Mouse (Mus musculus) midbrain, embryonic 11.5 days (tissue): ENCODE results near the gene Ap2m1. TPM values are rescaled to one million over a fixed set of nuclear protein-coding genes. Genes with fewer than 3 reads are reported as not detected.

Experiments used
- ATAC-seq: fragments of 200-750 bp; cut with Nextera tagmentation; 2 replicates; pipeline ENCODE4 v1.8.0; 2017; ENCODE audit warnings: moderate TSS enrichment, moderate library complexity; ENCODE audit not compliant: low FRiP score
- DNase-seq: peaks from one replicate; pipeline ENCODE4 v3.0.0; 2015; ENCODE audit warnings: low spot score; ENCODE audit errors: missing footprints
- H3K27ac ChIP-seq: fragments of 300-500 bp; sonication (generic); 2 replicates; pipeline ENCODE4 v1.5.1; 2014; ENCODE audit warnings: low read depth, low read length
- H3K27me3 ChIP-seq: fragments of 300-500 bp; sonication (generic); 2 replicates; pipeline ENCODE4 v1.6.1; 2014; ENCODE audit warnings: mild to moderate bottlenecking, low read length, moderate library complexity, mixed read lengths; ENCODE audit not compliant: control insufficient read depth, insufficient read depth
- H3K36me3 ChIP-seq: fragments of 300-500 bp; sonication (generic); 2 replicates; pipeline ENCODE4 v1.6.1; 2014; ENCODE audit warnings: mild to moderate bottlenecking, low read length, moderate library complexity, mixed read lengths; ENCODE audit not compliant: control insufficient read depth, insufficient read depth
- H3K4me1 ChIP-seq: fragments of 300-500 bp; sonication (generic); 2 replicates; pipeline ENCODE4 v1.6.1; 2014; ENCODE audit warnings: low read length; ENCODE audit not compliant: control insufficient read depth, insufficient read depth
- H3K4me2 ChIP-seq: fragments of 300-500 bp; sonication (generic); 2 replicates; pipeline ENCODE4 v1.6.1; 2014; ENCODE audit warnings: mild to moderate bottlenecking, moderate library complexity
- H3K4me3 ChIP-seq: fragments of 300-500 bp; sonication (generic); 2 replicates; pipeline ENCODE4 v1.5.1; 2014; ENCODE audit warnings: low read depth, low read length
- H3K9ac ChIP-seq: fragments of 300-500 bp; sonication (generic); 2 replicates; pipeline ENCODE4 v1.6.1; 2014; ENCODE audit warnings: low read length
- H3K9me3 ChIP-seq: fragments of 300-500 bp; sonication (generic); 2 replicates; pipeline ENCODE4 v1.6.1; 2016; ENCODE audit warnings: low read length; ENCODE audit not compliant: control insufficient read depth
- WGBS: fragments of 180-500 bp; shearing (Covaris S2); extraction: QIAGEN DNeasy Blood & Tissue Kit; methylation state at CpG from one replicate; pipeline ENCODE4 v1.1.7; 2014; 5-methylcytosine and 5-hydroxymethylcytosine counted together
- polyA plus RNA-seq: library from polyadenylated mRNA; unstranded; fragments of >200 nt; fragmentation: Nextera tagmentation; extraction: Ambion mirVana; gene quantifications from 2 replicates; pipeline ENCODE4 v1.2.1, GENCODE M21; 2014

Gene Ap2m1
- polyA plus RNA-seq, 1 experiment from 2014 or later: 867 TPM

DNA sequence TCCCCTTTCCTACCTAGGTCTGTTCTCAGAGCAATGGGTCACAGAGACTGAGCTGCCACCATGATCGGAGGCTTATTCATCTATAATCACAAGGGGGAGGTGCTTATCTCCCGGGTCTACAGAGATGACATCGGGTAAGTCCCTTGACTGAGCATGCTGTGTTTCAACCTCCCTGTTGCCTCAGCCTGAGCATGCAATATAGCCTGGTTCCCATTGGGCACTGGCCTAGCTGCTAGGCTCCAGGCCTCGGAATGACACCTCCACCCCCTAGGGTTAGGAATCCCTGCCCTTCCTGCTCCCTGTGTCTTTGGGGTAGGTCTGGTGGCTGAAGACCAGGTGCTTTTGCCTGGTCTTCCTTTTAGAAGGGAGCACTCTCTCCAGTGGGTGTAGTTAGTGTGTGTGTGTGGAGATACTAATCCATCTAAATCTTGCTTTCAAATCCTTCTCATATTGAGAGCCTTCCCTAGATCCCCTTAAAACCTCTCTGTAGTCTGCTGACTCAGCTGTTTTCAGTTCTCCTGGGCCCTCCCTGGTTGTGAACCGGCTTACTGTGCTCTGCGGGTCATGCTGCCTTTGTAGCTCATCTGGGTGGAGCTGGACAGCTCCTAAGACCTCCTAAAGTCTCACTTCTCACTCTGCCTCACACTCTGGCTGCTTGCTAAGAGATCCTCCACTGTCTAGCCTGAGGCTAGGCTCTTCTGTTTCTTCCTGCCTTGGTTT is 2.5 kb downstream of the Ap2m1 start:
- DNase-seq: peak; percentile 62
- no peaks in the 10 kb centered on the region for H3K27me3 ChIP-seq
- no peak for ATAC-seq
- peak overlapping the region; percentile 73 for H3K4me3 ChIP-seq
- no peak overlapping the region for H3K27ac ChIP-seq
- WGBS: 25% methylated on average over 6 of the region's 6 CpGs
- peak overlapping the region; percentile 53; the same call in 1 of the 2 replicates for H3K9ac ChIP-seq
- H3K4me1 ChIP-seq: peaks cover 16% of the 10 kb centered on the region
- H3K4me2 ChIP-seq: peak overlapping the region; percentile 87
- peaks cover 17% of the 10 kb centered on the region for H3K36me3 ChIP-seq
- H3K9me3 ChIP-seq: no peaks in the 10 kb centered on the region

DNA sequence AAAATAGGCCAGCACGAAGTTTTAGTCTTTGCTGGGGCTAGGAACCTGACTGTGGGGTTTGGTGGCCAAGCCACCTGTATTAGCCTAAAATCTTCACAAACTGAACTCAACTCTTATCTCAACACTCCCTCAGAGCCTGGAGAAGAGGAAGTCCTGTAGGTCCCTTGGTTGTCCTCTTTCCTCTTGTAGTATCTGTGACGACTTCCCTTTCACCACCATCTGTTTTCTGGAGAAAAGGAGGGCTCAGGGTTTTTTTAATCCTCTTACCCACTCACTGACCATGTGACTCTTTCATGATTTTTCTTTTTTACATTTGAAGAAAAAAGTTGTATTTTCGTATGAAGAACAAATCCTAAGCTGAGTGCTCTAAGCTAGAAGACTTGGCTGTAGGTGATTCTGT is 4.4 kb downstream of the Ap2m1 start:
- Histone ChIP-seq H3K9ac (no peak overlapping the region), H3K4me3 (no peak overlapping the region), H3K27ac (no peak overlapping the region), H3K4me2 (no peak overlapping the region), H3K4me1 (peaks cover 16% of the 10 kb centered on the region), H3K9me3 (no peaks in the 10 kb centered on the region), H3K36me3 (peaks cover 21% of the 10 kb centered on the region), H3K27me3 (no peaks in the 10 kb centered on the region)
- ATAC-seq: no peak
- WGBS: 78% methylated on average over 3 of the region's 3 CpGs
- DNase-seq: no peak

DNA sequence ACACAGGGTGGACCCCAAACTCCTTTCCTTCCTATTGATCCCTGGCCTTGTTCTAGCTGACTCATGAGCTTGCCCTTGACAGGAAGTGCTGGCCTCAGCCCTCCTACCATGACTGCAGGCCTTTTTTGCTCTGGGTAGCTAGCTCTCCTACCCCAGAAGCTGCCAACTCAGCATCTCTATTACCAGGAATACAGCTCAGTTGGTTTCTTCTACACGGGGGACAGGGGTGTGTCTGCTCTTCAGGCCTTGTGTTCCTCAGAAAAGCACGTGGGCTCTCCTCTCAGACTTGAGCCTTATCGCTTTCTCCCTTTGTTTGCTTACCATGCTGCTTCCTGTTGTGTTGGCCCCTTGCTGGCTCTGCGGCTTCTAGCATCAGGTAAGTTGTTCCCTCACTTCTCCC is 5.2 kb downstream of the Ap2m1 start:
- WGBS: 88% methylated on average over 4 of the region's 4 CpGs

DNA sequence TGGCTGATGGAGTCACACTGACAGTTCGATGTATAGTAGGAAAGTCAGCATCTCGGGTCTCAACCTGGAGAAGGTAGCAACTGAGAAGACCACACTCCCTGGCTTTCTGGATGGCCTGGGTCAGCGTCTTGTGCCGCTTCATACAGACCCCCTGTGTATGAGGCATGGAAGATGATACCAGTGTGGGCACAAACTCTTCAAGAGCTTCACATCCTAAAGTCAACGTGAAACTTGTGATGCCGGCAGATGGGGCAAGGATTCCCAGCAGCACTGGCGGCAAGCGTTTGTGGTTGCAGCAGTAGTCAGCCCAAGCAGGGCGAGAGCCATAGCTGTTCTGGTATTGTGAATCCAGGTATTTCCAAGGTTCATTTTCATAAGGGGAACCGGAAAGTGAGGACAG is 10.4 kb downstream of the Ap2m1 start:
- Histone ChIP-seq H3K36me3 (peaks cover 16% of the 10 kb centered on the region), H3K27me3 (no peaks in the 10 kb centered on the region), H3K27ac (no peak overlapping the region), H3K4me2 (no peak overlapping the region), H3K9me3 (no peaks in the 10 kb centered on the region), H3K9ac (no peak overlapping the region), H3K4me1 (peaks cover 8% of the 10 kb centered on the region), H3K4me3 (no peak overlapping the region)
- DNase-seq: no peak
- 91% methylated on average over 10 of the region's 10 CpGs for WGBS
- ATAC-seq: no peak

More for the DNA sequence above, 5.2 kb downstream of the Ap2m1 start:
- Histone ChIP-seq H3K9me3 (no peaks in the 10 kb centered on the region), H3K4me3 (no peak overlapping the region), H3K4me2 (no peak overlapping the region), H3K27me3 (no peaks in the 10 kb centered on the region), H3K4me1 (peaks cover 16% of the 10 kb centered on the region), H3K27ac (no peak overlapping the region), H3K36me3 (peaks cover 25% of the 10 kb centered on the region), H3K9ac (no peak overlapping the region)
- ATAC-seq (no peak), DNase-seq (no peak)

DNA sequence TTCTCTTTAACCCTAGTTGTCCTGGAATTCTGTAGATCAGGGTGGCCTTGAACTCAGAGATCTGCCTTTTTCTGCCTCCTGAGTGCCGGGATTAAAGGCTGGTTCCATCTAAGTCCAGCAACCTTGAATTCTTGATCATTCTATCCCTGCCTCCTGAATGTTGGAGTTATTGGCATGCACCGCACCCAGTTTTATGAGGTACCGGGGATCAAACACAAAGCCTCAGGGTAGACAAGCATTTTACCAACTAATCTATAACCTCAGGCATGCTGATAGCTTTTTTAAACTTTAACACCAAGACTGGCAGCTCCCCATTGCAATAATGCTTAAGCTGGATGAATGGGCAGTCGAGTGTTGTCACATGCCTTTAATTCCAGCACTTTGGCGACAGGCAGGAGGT is 12.1 kb downstream of the Ap2m1 start:
- H3K9ac ChIP-seq: no peak overlapping the region; the same call in 1 of the 2 replicates
- WGBS: 52% methylated on average over 5 of the region's 5 CpGs
- peaks cover 8% of the 10 kb centered on the region for H3K4me1 ChIP-seq
- no peak for ATAC-seq
- H3K27ac ChIP-seq: no peak overlapping the region
- H3K27me3 ChIP-seq: no peaks in the 10 kb centered on the region
- no peak overlapping the region for H3K4me3 ChIP-seq
- no peak for DNase-seq
- H3K9me3 ChIP-seq: no peaks in the 10 kb centered on the region
- H3K4me2 ChIP-seq: peak overlapping the region; percentile 81
- peaks cover 20% of the 10 kb centered on the region for H3K36me3 ChIP-seq

DNA sequence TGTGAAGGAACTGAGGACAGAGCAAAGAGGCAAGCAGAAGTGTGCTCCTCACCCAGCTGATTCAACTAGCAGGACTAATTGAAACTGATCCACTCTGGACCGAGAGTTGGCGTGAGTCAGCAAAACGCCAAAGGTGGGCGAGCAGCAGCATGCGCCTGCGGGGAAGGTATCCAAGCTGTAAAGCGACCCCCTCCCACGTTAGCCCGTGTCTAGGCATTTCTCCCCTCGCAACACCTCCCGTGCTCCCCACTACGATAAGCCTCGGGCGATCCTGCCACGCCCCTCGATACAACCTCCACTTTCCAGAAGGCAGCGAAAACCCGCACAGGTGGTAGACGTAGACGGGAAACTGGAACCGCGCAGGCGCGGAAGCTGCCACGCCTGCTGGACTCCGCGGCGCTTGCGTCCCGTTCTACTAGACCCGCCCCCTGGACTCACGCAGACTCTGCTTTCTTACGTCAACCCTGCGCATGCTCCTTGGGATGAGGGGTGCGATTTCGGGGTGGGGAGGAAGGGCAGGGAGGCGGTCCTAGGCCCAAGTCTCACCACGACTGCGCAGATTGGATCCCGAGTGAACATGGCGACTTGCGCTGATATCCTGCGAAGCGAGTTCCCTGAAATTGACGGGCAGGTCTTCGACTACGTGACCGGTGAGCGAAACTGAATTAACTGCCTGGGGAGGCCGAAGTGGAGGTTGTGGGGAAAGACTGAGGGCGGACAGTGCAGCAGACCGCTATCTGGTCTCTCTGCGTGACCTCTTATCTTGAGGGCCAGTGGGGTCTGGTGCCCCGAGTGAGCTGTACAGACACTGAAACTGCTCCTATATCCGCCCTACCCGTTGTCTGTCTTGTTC is 13.0 kb downstream of the Ap2m1 start, which contains the start of gene Abcf3:
Gene Abcf3 (plus strand): TSS at position 482 of the 853 bp plus-strand sequence.
- WGBS: under 1% methylated on average over 56 of the region's 56 CpGs
- peak within 1 kb of the TSS; percentile 76 for H3K9ac ChIP-seq
- peak; percentile 99 for DNase-seq

DNA sequence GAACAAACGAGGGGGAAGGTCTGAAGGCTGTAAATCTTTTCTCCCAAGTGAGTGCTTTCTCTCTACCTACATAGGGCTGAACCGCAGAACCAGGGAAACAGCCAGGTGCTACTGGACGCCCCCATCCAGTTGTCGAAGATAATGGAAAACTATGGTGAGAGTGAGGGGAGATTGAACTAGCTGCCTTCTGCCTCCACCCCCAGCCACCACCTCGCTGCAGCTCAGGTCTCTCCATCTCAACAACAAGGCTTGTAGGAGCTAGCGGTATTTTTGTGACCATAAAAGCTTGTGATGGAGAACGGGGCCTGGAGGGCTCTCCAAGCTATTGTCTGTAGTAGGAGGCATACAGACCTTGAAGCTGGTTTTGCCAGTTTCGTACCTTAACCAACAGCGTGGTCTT is 13.9 kb downstream of the Ap2m1 start:
- DNase-seq (peak; percentile 77), ATAC-seq (no peak)
- no peaks in the 10 kb centered on the region for H3K9me3 ChIP-seq
- peaks cover 17% of the 10 kb centered on the region for H3K36me3 ChIP-seq
- peak overlapping the region; percentile 71 for H3K4me2 ChIP-seq
- H3K4me3 ChIP-seq: peak overlapping the region; percentile 77
- no peaks in the 10 kb centered on the region for H3K27me3 ChIP-seq
- 52% methylated on average over 9 of the region's 9 CpGs for WGBS
- peak overlapping the region; percentile 76 for H3K9ac ChIP-seq
- no peak overlapping the region for H3K27ac ChIP-seq
- H3K4me1 ChIP-seq: peaks cover 8% of the 10 kb centered on the region

More for the DNA sequence above, 13.0 kb downstream of the Ap2m1 start, which contains the start of gene Abcf3:
- H3K9me3 ChIP-seq: no peaks in the 10 kb centered on the region
- H3K4me2 ChIP-seq: peak within 1 kb of the TSS; percentile 81
- H3K4me3 ChIP-seq: peak within 1 kb of the TSS; percentile 77
- H3K27ac ChIP-seq: no peak within 1 kb of the TSS
- H3K27me3 ChIP-seq: no peaks in the 10 kb centered on the region
- ATAC-seq: peak; percentile 99
- H3K36me3 ChIP-seq: peaks cover 18% of the 10 kb centered on the region
- peaks cover 8% of the 10 kb centered on the region for H3K4me1 ChIP-seq

DNA sequence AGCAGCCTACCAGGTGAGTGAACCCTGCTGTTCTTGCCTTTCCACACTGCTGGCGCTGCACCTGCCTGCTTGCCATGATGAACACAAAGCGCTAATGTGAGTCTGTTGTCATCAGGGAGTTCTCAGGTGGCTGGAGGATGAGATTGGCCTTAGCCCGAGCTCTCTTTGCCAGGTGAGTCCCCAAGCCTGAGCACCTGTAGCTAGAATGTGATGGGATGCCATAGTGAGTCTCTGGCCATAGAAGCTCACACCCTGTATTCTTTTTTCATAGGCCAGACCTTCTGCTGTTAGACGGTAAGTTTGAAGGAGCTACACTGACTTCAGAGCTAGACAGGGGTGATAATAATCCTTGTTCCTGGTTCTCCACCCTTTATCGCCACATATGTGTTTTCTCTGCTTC is 16.4 kb downstream of the Ap2m1 start:
- no peak overlapping the region for H3K4me3 ChIP-seq
- no peaks in the 10 kb centered on the region for H3K9me3 ChIP-seq
- no peak overlapping the region for H3K27ac ChIP-seq
- H3K4me1 ChIP-seq: peaks cover 8% of the 10 kb centered on the region
- H3K4me2 ChIP-seq: no peak overlapping the region
- H3K9ac ChIP-seq: no peak overlapping the region
- DNase-seq (peak; percentile 51), ATAC-seq (no peak)
- WGBS: 93% methylated on average over 5 of the region's 5 CpGs
- no peaks in the 10 kb centered on the region for H3K27me3 ChIP-seq
- H3K36me3 ChIP-seq: peaks cover 15% of the 10 kb centered on the region; the same call in 1 of the 2 replicates

DNA sequence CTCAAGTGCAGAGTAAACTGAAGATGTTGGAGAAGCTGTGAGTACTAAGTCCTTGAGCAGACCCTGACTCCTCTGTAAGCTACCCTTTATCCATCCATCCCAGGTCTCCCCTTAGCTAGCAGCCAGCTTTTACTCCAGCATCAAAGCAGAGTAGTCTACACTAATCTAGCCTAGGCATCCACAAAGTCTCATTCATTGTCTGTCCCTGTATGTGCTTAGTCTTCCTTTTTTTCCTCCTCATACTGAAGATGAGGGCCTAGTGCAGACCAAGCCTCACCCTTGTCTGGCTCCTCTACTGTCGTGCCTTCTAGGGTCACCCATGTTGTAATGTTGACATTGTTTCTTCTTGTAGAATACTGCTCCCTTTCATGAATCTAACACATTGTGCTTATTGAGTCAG is 17.3 kb downstream of the Ap2m1 start:
- ATAC-seq (no peak), DNase-seq (peak; percentile 76)
- no peak overlapping the region for H3K4me3 ChIP-seq
- no peak overlapping the region for H3K9ac ChIP-seq
- 90% methylated on average over 1 of the region's 1 CpGs for WGBS
- H3K27me3 ChIP-seq: no peaks in the 10 kb centered on the region
- peaks cover 6% of the 10 kb centered on the region for H3K4me1 ChIP-seq
- peaks cover 15% of the 10 kb centered on the region; the same call in 1 of the 2 replicates for H3K36me3 ChIP-seq
- no peak overlapping the region for H3K4me2 ChIP-seq
- no peak overlapping the region for H3K27ac ChIP-seq
- H3K9me3 ChIP-seq: no peaks in the 10 kb centered on the region
